Mouse (Mus musculus) cerebellum, postnatal 36 days (tissue): Measurements from ENCODE around the gene H2-M10.2.
A peak's percentile ranks its signal among the peaks of the same experiment; 100 is the strongest.

Experiments used
- DNase-seq, 2 experiments: peaks; one replicate each; pipeline ENCODE4 v3.0.0; 2021 to 2022; ENCODE audit warnings: mixed read lengths in 2 of 2

Gene H2-M10.2

GRCm38 (mm10) chr17:36286390-36286789, at the start of gene H2-M10.2:
H2-M10.2 (minus strand) TSS chr17:36286490.
- DNase-seq: no peak

GRCm38 (mm10) chr17:36326055-36326454, 39.8 kb upstream of the H2-M10.2 start, which contains the start of gene H2-M10.1:
H2-M10.1 (minus strand) TSS chr17:36326155.
- no peak for DNase-seq

GRCm38 (mm10) chr17:36315689-36316253, 29.5 kb upstream of the H2-M10.2 start:
- DNase-seq: no peak

- DNase-seq: peak; percentile 87 to 89
Observed at GRCm38 (mm10) chr17:36315041-36315688, 28.9 kb upstream of the H2-M10.2 start.

GRCm38 (mm10) chr17:36314511-36314910, 28.2 kb upstream of the H2-M10.2 start:
- DNase-seq: peak; percentile 7 to 41

GRCm38 (mm10) chr17:36309293-36309692, 23.0 kb upstream of the H2-M10.2 start:
- no peak for DNase-seq

- peak; percentile 74 to 81 for DNase-seq
Observed at GRCm38 (mm10) chr17:36308855-36309254, 22.6 kb upstream of the H2-M10.2 start.

- no peak for DNase-seq
Observed at GRCm38 (mm10) chr17:36281521-36282245, 4.6 kb downstream of the H2-M10.2 start.

- DNase-seq: no peak
Observed at GRCm38 (mm10) chr17:36274776-36275175, 11.5 kb downstream of the H2-M10.2 start.

- no peak for DNase-seq
Observed at GRCm38 (mm10) chr17:36273796-36274195, 12.5 kb downstream of the H2-M10.2 start.

- no peak for DNase-seq
Observed at GRCm38 (mm10) chr17:36272643-36273366, 13.5 kb downstream of the H2-M10.2 start.

GRCm38 (mm10) chr17:36271586-36272256, 14.6 kb downstream of the H2-M10.2 start, which contains the start of gene Trim39:
Trim39 (minus strand) TSS chr17:36272247.
- DNase-seq: peak in 1 of 2 experiments; percentile 87

GRCm38 (mm10) chr17:36270956-36271585, 15.2 kb downstream of the H2-M10.2 start:
- DNase-seq: peak; percentile 88 to 90

- no peak for DNase-seq
Observed at GRCm38 (mm10) chr17:36265834-36266233, 20.5 kb downstream of the H2-M10.2 start.

- no peak for DNase-seq
Observed at GRCm38 (mm10) chr17:36264273-36264925, 21.9 kb downstream of the H2-M10.2 start.

- DNase-seq: no peak
Observed at GRCm38 (mm10) chr17:36261511-36262166, 24.7 kb downstream of the H2-M10.2 start.

- no peak for DNase-seq
Observed at GRCm38 (mm10) chr17:36257969-36258368, 28.3 kb downstream of the H2-M10.2 start, which contains the start of gene Rpp21. Rpp21 (minus strand) TSS chr17:36258069.

GRCm38 (mm10) chr17:36257241-36257947, 28.9 kb downstream of the H2-M10.2 start:
- DNase-seq: peak; percentile 88

GRCm38 (mm10) chr17:36253087-36253600, 33.1 kb downstream of the H2-M10.2 start:
- DNase-seq: no peak
